Mouse (Mus musculus) liver, postnatal 0 days (tissue): ENCODE results near the gene Pkn1. TPM values are rescaled to one million over a fixed set of nuclear protein-coding genes. Genes with fewer than 3 reads are reported as not detected.
A peak's percentile ranks its signal among the peaks of the same experiment; 100 is the strongest.

ENCODE experiments used
- ATAC-seq: fragments of 200-750 bp; cut with Nextera tagmentation; 2 replicates; pipeline ENCODE4 v1.8.0; 2017; ENCODE audit warnings: mild to moderate bottlenecking, moderate library complexity
- DNase-seq: peaks from one replicate; pipeline ENCODE4 v3.0.0-alpha.2; 2016
- H3K27ac ChIP-seq: fragments of 300-500 bp; sonication (generic); 2 replicates; pipeline ENCODE4 v1.5.1; 2014; ENCODE audit warnings: antibody characterized with exemption, moderate library complexity, mild to moderate bottlenecking, low read depth
- H3K27me3 ChIP-seq: fragments of 300-500 bp; sonication (generic); 2 replicates; pipeline ENCODE4 v1.6.1; 2014; ENCODE audit warnings: low read length, control low read depth, mixed read lengths; ENCODE audit not compliant: insufficient read depth
- H3K36me3 ChIP-seq: fragments of 300-500 bp; sonication (generic); replicated peaks from 2 replicates; pipeline ENCODE4 v1.6.1; 2014; ENCODE audit warnings: mild to moderate bottlenecking, control low read depth, low read length, moderate library complexity, mixed read lengths; ENCODE audit not compliant: insufficient read depth
- H3K4me1 ChIP-seq: fragments of 300-500 bp; sonication (generic); 2 replicates; pipeline ENCODE4 v1.6.1; 2014; ENCODE audit warnings: antibody characterized with exemption, mild to moderate bottlenecking, control low read depth; ENCODE audit not compliant: insufficient read depth
- H3K4me2 ChIP-seq: fragments of 300-500 bp; sonication (generic); 2 replicates; pipeline ENCODE4 v1.6.1; 2014; ENCODE audit warnings: low read depth, mild to moderate bottlenecking, low read length, moderate library complexity, mixed read lengths
- H3K4me3 ChIP-seq: fragments of 300-500 bp; sonication (generic); 2 replicates; pipeline ENCODE4 v1.5.1; 2014; ENCODE audit warnings: low read depth, low read length
- H3K9ac ChIP-seq: fragments of 300-500 bp; sonication (generic); replicated peaks from 2 replicates; pipeline ENCODE4 v1.6.1; 2014; ENCODE audit warnings: mild to moderate bottlenecking, moderate library complexity
- H3K9me3 ChIP-seq: fragments of 300-500 bp; sonication (generic); 2 replicates; pipeline ENCODE4 v1.6.1; 2016; ENCODE audit warnings: mild to moderate bottlenecking, control low read depth, low read length, mixed read lengths
- CTCF ChIP-seq: sonication (generic); IDR thresholded peaks from 2 replicates; pipeline ENCODE4 v1.5.1; 2016; ENCODE audit warnings: antibody characterized with exemption, low read depth
- EP300 ChIP-seq: IDR thresholded peaks from 2 replicates; pipeline ENCODE4 v1.6.1; 2016; ENCODE audit warnings: antibody characterized with exemption, low read depth, mild to moderate bottlenecking
- WGBS: fragments of 180-500 bp; shearing (Covaris S2); extraction: QIAGEN DNeasy Blood & Tissue Kit; methylation state at CpG from one replicate; pipeline ENCODE4 v1.1.7; 2014; ENCODE audit not compliant: insufficient replicate concordance; 5-methylcytosine and 5-hydroxymethylcytosine counted together
- polyA plus RNA-seq: library from polyadenylated mRNA; unstranded; fragments of >200 nt; fragmentation: Nextera tagmentation; extraction: Ambion mirVana; gene quantifications from 2 replicates; pipeline ENCODE4 v1.2.1, GENCODE M21; 2015

Pkn1 gene
- polyA plus RNA-seq, 1 experiment from 2014 or later, result 8.5 TPM

DNA sequence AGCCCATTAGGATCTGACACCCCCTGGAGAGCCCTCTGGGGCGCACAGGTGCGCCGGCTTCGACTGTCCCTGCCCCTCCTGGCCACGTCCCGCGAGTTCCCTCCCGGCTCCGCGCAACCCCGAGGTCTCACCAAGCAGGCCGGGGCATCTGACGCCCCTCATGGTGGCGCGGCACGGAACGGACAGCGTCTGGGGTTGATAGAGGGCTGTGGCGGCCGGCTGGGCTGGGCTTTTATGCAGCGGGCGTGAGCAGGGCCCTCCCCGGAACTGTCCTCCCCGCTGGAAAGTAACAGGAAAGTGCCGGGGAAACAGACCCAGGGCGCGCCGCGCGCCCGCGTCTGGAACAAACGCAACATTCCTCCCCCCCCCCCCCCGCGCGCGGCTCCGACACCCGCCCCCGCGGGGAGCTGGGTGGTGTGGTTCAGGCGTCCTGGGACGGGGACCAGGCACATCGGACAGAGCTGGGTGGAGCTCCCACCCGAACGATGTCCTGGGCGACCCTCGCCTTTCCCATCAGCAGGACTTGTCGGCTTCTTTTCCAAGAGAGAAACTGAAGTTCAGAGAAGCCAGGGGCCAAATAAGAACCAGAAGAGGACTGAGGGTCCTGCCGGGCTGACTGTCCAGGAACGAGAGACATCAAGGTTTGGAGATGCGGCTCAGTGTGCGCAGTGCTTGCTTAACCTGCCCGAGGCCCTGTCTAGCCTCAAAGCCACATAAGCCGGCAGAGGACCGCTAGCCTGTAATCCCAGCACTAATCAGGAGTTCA is 42.2 kb upstream of the Pkn1 start, which contains the start of gene Adgre5:
Gene Adgre5 (minus strand): TSS at position 351 of the 766 bp plus-strand sequence.
- DNase-seq, result peak; percentile 79
- ATAC-seq, result peak; percentile 61
- peak within 1 kb of the TSS; percentile 60 for H3K4me3 ChIP-seq
- H3K4me1 ChIP-seq, result peaks cover 51% of the 10 kb centered on the region
- H3K9ac ChIP-seq, result peak within 1 kb of the TSS; percentile 74
- H3K27ac ChIP-seq, result peak within 1 kb of the TSS; percentile 89
- TF ChIP-seq CTCF (no peak; the same call in 1 of the 2 replicates), EP300 (no peak)
- 4% methylated on average over 45 of the region's 56 CpGs for WGBS
- no peaks in the 10 kb centered on the region for H3K27me3 ChIP-seq
- H3K4me2 ChIP-seq, result peak within 1 kb of the TSS; percentile 78
- no peaks in the 10 kb centered on the region for H3K9me3 ChIP-seq
- H3K36me3 ChIP-seq, result no peaks in the 10 kb centered on the region

- Histone ChIP-seq H3K27me3 (no peaks in the 10 kb centered on the region), H3K36me3 (no peaks in the 10 kb centered on the region; the same call in 1 of the 2 replicates), H3K27ac (peak overlapping the region; percentile 89), H3K9ac (peak overlapping the region; percentile 74), H3K4me2 (peak overlapping the region; percentile 78), H3K9me3 (no peaks in the 10 kb centered on the region), H3K4me1 (peaks cover 51% of the 10 kb centered on the region), H3K4me3 (peak overlapping the region; percentile 60)
- TF ChIP-seq CTCF (no peak), EP300 (no peak)
- DNase-seq, result no peak
- no peak for ATAC-seq
- WGBS, result 5% methylated on average over 3 of the region's 3 CpGs
Observed at GRCm38 (mm10) chr8:83740586-83740975, 41.6 kb upstream of the Pkn1 start.

DNA sequence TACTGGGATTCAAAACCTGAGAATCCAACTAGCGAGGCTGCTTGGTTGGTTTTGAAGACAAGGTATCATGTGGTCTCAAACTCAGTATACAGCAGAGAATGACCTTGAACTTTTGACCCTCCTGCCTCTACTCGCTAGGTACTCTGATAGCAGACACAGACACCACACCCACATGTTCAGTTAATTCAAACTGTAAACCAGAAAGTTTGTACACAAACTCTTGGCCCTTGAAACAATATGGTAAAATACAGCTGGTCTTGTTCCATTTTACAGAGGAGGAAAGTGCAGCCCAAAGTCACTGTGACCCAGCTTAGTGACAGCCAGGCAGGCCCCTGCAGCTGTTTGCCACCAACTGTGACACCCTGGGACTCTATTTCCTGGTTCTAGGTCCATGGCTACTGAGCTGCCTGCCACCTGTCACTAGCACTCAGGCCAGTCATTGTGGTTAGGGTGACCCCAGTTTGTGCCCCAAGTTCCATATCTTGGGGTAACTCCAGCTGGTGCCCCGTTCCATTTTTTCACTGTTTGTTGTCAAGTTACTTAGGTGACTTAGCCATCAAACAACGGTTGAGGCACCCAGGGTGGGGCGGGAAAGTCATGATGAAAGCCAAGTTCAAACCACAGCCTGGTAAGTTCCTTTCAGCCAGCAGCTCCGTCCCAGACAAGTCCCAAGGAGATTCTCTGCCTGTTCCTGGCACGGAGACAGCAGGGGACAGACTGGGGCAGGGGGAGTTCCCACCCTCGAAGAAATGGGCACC is 40.9 kb upstream of the Pkn1 start:
- peak overlapping the region; percentile 89 for H3K27ac ChIP-seq
- no peaks in the 10 kb centered on the region for H3K9me3 ChIP-seq
- ATAC-seq (peak; percentile 16), DNase-seq (peak; percentile 59)
- H3K9ac ChIP-seq, result peak overlapping the region; percentile 39
- no peaks in the 10 kb centered on the region; the same call in 1 of the 2 replicates for H3K36me3 ChIP-seq
- 14% methylated on average over 8 of the region's 8 CpGs for WGBS
- H3K4me3 ChIP-seq, result peak overlapping the region; percentile 60
- peaks cover 51% of the 10 kb centered on the region for H3K4me1 ChIP-seq
- TF ChIP-seq CTCF (no peak), EP300 (no peak)
- H3K27me3 ChIP-seq, result no peaks in the 10 kb centered on the region
- peak overlapping the region; percentile 78 for H3K4me2 ChIP-seq

- Histone ChIP-seq H3K4me2 (peak overlapping the region; percentile 78), H3K27ac (peak overlapping the region; percentile 89), H3K27me3 (no peaks in the 10 kb centered on the region), H3K9me3 (no peaks in the 10 kb centered on the region), H3K4me3 (peak overlapping the region; percentile 60), H3K36me3 (peaks cover 1% of the 10 kb centered on the region; the same call in 1 of the 2 replicates), H3K4me1 (peaks cover 51% of the 10 kb centered on the region), H3K9ac (peak overlapping the region; percentile 44)
- ATAC-seq, result no peak
- no peak for DNase-seq
- WGBS, result 74% methylated on average over 10 of the region's 10 CpGs
- TF ChIP-seq EP300, result no peak
- no peak for TF ChIP-seq CTCF
Observed at GRCm38 (mm10) chr8:83738949-83739710, 40.2 kb upstream of the Pkn1 start.

- H3K36me3 ChIP-seq, result peaks cover 7% of the 10 kb centered on the region; the same call in 1 of the 2 replicates
- no peaks in the 10 kb centered on the region for H3K27me3 ChIP-seq
- peak overlapping the region; percentile 44; the same call in 1 of the 2 replicates for H3K9ac ChIP-seq
- DNase-seq (peak; percentile 56), ATAC-seq (peak; percentile 16; the same call in 1 of the 2 replicates)
- peak overlapping the region; percentile 60 for H3K4me3 ChIP-seq
- 35% methylated on average over 4 of the region's 4 CpGs for WGBS
- TF ChIP-seq CTCF, result no peak
- H3K4me2 ChIP-seq, result peak overlapping the region; percentile 78
- H3K9me3 ChIP-seq, result no peaks in the 10 kb centered on the region
- H3K4me1 ChIP-seq, result peaks cover 50% of the 10 kb centered on the region
- peak overlapping the region; percentile 89 for H3K27ac ChIP-seq
Observed at GRCm38 (mm10) chr8:83737852-83738562, 39.0 kb upstream of the Pkn1 start.
